Mouse (Mus musculus): ENCODE measurements at regions not wholly inside any gene's neighbourhood (a gene's known extent, or its start where the extent isn't known, plus 50 kb on each side); places are given as distances from the start of the nearest gene placed in this dataset.
"Not testable (repeated sequence)": the region's sequence is repeated elsewhere in the genome, so short reads cannot be mapped to it uniquely, and the experiment has no call there.

- Histone ChIP-seq H3K36me3 (no peaks in the 10 kb centered on the region), H3K4me1 (peaks cover 11% of the 10 kb centered on the region), H3K27me3 (no peaks in the 10 kb centered on the region), H3K27ac (no peak overlapping the region), H3K4me3 (no peak overlapping the region), H3K9me3 (no peaks in the 10 kb centered on the region), H3K9ac (no peak overlapping the region), H3K4me2 (replicated peaks) (no peak overlapping the region)
- no peak for ATAC-seq (ENCODE audit: low FRiP score, low read depth)
- WGBS, result 41% methylated on average over 4 of the region's 4 CpGs
These were observed 249.5 kb upstream of the Sfrp2 start for GRCm38 (mm10) chr3:83516614-83517013.

GRCm38 (mm10) chr3:83517914-83518635, 248.0 kb upstream of the Sfrp2 start:
- no peak overlapping the region for H3K4me2 ChIP-seq (replicated peaks)
- no peaks in the 10 kb centered on the region for H3K9me3 ChIP-seq
- peaks cover 11% of the 10 kb centered on the region for H3K4me1 ChIP-seq
- peak; percentile 40; the same call in 1 of the 2 replicates for ATAC-seq (ENCODE audit: low FRiP score, low read depth)
- WGBS, result 66% methylated on average over 6 of the region's 6 CpGs
- no peak overlapping the region for H3K9ac ChIP-seq
- no peaks in the 10 kb centered on the region for H3K27me3 ChIP-seq
- no peaks in the 10 kb centered on the region for H3K36me3 ChIP-seq
- no peak overlapping the region for H3K27ac ChIP-seq
- no peak overlapping the region for H3K4me3 ChIP-seq

GRCm38 (mm10) chr3:83530243-83530847, 235.8 kb upstream of the Sfrp2 start:
- Histone ChIP-seq H3K9me3 (no peaks in the 10 kb centered on the region), H3K4me2 (replicated peaks) (no peak overlapping the region), H3K27ac (no peak overlapping the region), H3K9ac (no peak overlapping the region), H3K36me3 (no peaks in the 10 kb centered on the region), H3K4me1 (0 out of 2 replicates have a peak, but pooled peaks cover 3% of the 10 kb centered on the region), H3K4me3 (no peak overlapping the region), H3K27me3 (peaks cover 6% of the 10 kb centered on the region; the same call in 1 of the 2 replicates)
- WGBS, result 40% methylated on average over 4 of the region's 4 CpGs
- no peak for ATAC-seq (ENCODE audit: low FRiP score, low read depth)

GRCm38 (mm10) chr3:83536624-83537023, 229.5 kb upstream of the Sfrp2 start:
- WGBS, result 59% methylated on average over 5 of the region's 5 CpGs
- H3K9ac ChIP-seq; H3K4me2 ChIP-seq (replicated peaks); ATAC-seq (ENCODE audit: low FRiP score, low read depth); H3K4me3 ChIP-seq; H3K27me3 ChIP-seq; H3K9me3 ChIP-seq; H3K36me3 ChIP-seq: not testable (repeated sequence)
- Histone ChIP-seq H3K4me1 (peaks cover 34% of the 10 kb centered on the region), H3K27ac (0 out of 2 replicates have a peak overlapping the region, but pooled peaks have one; percentile 0)

GRCm38 (mm10) chr3:83537231-83537630, 228.9 kb upstream of the Sfrp2 start:
- peak overlapping the region; percentile 28 for H3K4me2 ChIP-seq (replicated peaks)
- no peak for ATAC-seq (ENCODE audit: low FRiP score, low read depth)

GRCm38 (mm10) chr3:83537711-83538110, 228.4 kb upstream of the Sfrp2 start:
- Histone ChIP-seq H3K4me2 (replicated peaks) (0 out of 2 replicates have a peak overlapping the region, but pooled peaks have one; percentile 17), H3K36me3 (no peaks in the 10 kb centered on the region), H3K4me1 (peaks cover 37% of the 10 kb centered on the region), H3K4me3 (no peak overlapping the region), H3K27me3 (peaks cover 9% of the 10 kb centered on the region), H3K27ac (no peak overlapping the region), H3K9ac (no peak overlapping the region), H3K9me3 (no peaks in the 10 kb centered on the region)
- WGBS, result 28% methylated on average over 7 of the region's 7 CpGs
- peak; percentile 30; the same call in 1 of the 2 replicates for ATAC-seq (ENCODE audit: low FRiP score, low read depth)

More at GRCm38 (mm10) chr3:83537231-83537630, 228.9 kb upstream of the Sfrp2 start:
- H3K36me3 ChIP-seq, result no peaks in the 10 kb centered on the region
- H3K27me3 ChIP-seq, result peaks cover 9% of the 10 kb centered on the region
- peaks cover 37% of the 10 kb centered on the region for H3K4me1 ChIP-seq
- H3K9me3 ChIP-seq, result no peaks in the 10 kb centered on the region
- 0 out of 2 replicates have a peak overlapping the region, but pooled peaks have one; percentile 0 for H3K27ac ChIP-seq
- H3K9ac ChIP-seq, result no peak overlapping the region
- WGBS, result 27% methylated on average over 4 of the region's 4 CpGs
- H3K4me3 ChIP-seq, result no peak overlapping the region

GRCm38 (mm10) chr3:83538898-83539297, 227.2 kb upstream of the Sfrp2 start:
- no peak overlapping the region for H3K4me2 ChIP-seq (replicated peaks)
- ATAC-seq (ENCODE audit: low FRiP score, low read depth), result no peak
- no peaks in the 10 kb centered on the region for H3K36me3 ChIP-seq
- no peak overlapping the region for H3K27ac ChIP-seq
- WGBS, result 58% methylated on average over 2 of the region's 2 CpGs
- H3K27me3 ChIP-seq, result peaks cover 9% of the 10 kb centered on the region
- no peak overlapping the region for H3K4me3 ChIP-seq
- H3K9ac ChIP-seq, result no peak overlapping the region
- peaks cover 37% of the 10 kb centered on the region for H3K4me1 ChIP-seq
- H3K9me3 ChIP-seq, result no peaks in the 10 kb centered on the region

- Histone ChIP-seq H3K27me3 (peaks cover 9% of the 10 kb centered on the region), H3K9me3 (no peaks in the 10 kb centered on the region), H3K4me1 (peaks cover 37% of the 10 kb centered on the region), H3K4me2 (replicated peaks) (no peak overlapping the region), H3K36me3 (no peaks in the 10 kb centered on the region), H3K27ac (peak overlapping the region; percentile 44; the same call in 1 of the 2 replicates), H3K4me3 (no peak overlapping the region), H3K9ac (no peak overlapping the region)
- WGBS, result 53% methylated on average over 11 of the region's 11 CpGs
- ATAC-seq (ENCODE audit: low FRiP score, low read depth), result peak; percentile 46
These were observed 224.9 kb upstream of the Sfrp2 start for GRCm38 (mm10) chr3:83540997-83541932.

- H3K9me3 ChIP-seq, result no peaks in the 10 kb centered on the region
- H3K36me3 ChIP-seq, result no peaks in the 10 kb centered on the region
- no peak overlapping the region for H3K4me2 ChIP-seq (replicated peaks)
- H3K4me3 ChIP-seq, result no peak overlapping the region
- WGBS, result 58% methylated on average over 9 of the region's 9 CpGs
- H3K4me1 ChIP-seq, result peaks cover 37% of the 10 kb centered on the region
- H3K27ac ChIP-seq, result no peak overlapping the region
- H3K9ac ChIP-seq, result no peak overlapping the region
- H3K27me3 ChIP-seq, result no peaks in the 10 kb centered on the region
- ATAC-seq (ENCODE audit: low FRiP score, low read depth), result peak; percentile 67; the same call in 1 of the 2 replicates
These were observed 213.5 kb upstream of the Sfrp2 start for GRCm38 (mm10) chr3:83552516-83553139.

GRCm38 (mm10) chr3:83553858-83554257, 212.3 kb upstream of the Sfrp2 start:
- Histone ChIP-seq H3K27me3 (no peaks in the 10 kb centered on the region), H3K36me3 (no peaks in the 10 kb centered on the region), H3K9ac (no peak overlapping the region), H3K4me1 (peaks cover 37% of the 10 kb centered on the region), H3K27ac (no peak overlapping the region), H3K9me3 (no peaks in the 10 kb centered on the region), H3K4me3 (no peak overlapping the region), H3K4me2 (replicated peaks) (no peak overlapping the region)
- no peak for ATAC-seq (ENCODE audit: low FRiP score, low read depth)
- WGBS, result 35% methylated on average over 11 of the region's 11 CpGs

- Histone ChIP-seq H3K36me3 (no peaks in the 10 kb centered on the region), H3K9ac (no peak overlapping the region), H3K27me3 (no peaks in the 10 kb centered on the region), H3K4me1 (peaks cover 44% of the 10 kb centered on the region), H3K4me3 (no peak overlapping the region), H3K27ac (no peak overlapping the region), H3K4me2 (replicated peaks) (no peak overlapping the region), H3K9me3 (no peaks in the 10 kb centered on the region)
- no peak for ATAC-seq (ENCODE audit: low FRiP score, low read depth)
- 63% methylated on average over 10 of the region's 10 CpGs for WGBS
These were observed 209.2 kb upstream of the Sfrp2 start for GRCm38 (mm10) chr3:83556788-83557515.
